Mouse (Mus musculus): ENCODE measurements at regions not wholly inside any gene's neighbourhood (a gene's known extent, or its start where the extent isn't known, plus 50 kb on each side); places are given as distances from the start of the nearest gene placed in this dataset.

- H3K9ac ChIP-seq (ENCODE audit: insufficient read depth, low read depth) = no peak overlapping the region
- in situ Hi-C loops (cut with MboI; ENCODE audit: low pct_ligation_motif_present, low pct_unique_long_range_greater_than_20kb, low sequenced_read_pairs) = no loop called here
Observed at GRCm38 (mm10) chr1:69453991-69454390, 233.1 kb downstream of the Ikzf2 start.

GRCm38 (mm10) chr1:69452910-69453309 is 234.1 kb downstream of the Ikzf2 start:
- DNase-seq (ENCODE audit: extremely low read depth) = no peak
- H3K9ac ChIP-seq (ENCODE audit: insufficient read depth, low read depth) = no peak overlapping the region
- no peaks in the 10 kb centered on the region for H3K36me3 ChIP-seq (replicated peaks in 1 of 2; ENCODE audit: control insufficient read depth in 1 of 2, insufficient read depth in 1 of 2, low read length in 1 of 2)
- H3K4me3 ChIP-seq (replicated peaks in 1 of 3; ENCODE audit: low read depth in 2 of 3, low read length in 2 of 3, poor library complexity in 1 of 3) = no peak overlapping the region
- dilution Hi-C loops (cut with MboI; ENCODE audit: extremely low pct_ligation_motif_present, extremely low pct_unique_long_range_greater_than_20kb, low sequenced_read_pairs) (no loop called here), in situ Hi-C loops (cut with MboI; ENCODE audit: low pct_ligation_motif_present, low pct_unique_long_range_greater_than_20kb, low sequenced_read_pairs) (no loop called here)
- no peak overlapping the region for H3K27ac ChIP-seq (ENCODE audit: insufficient read depth, low read depth)
- H3K4me2 ChIP-seq (ENCODE audit: insufficient read depth, low read depth, poor library complexity, severe bottlenecking) = no peak overlapping the region
- H3K27me3 ChIP-seq (replicated peaks) = no peaks in the 10 kb centered on the region
- H3K9me3 ChIP-seq (replicated peaks; ENCODE audit: low read length) = no peaks in the 10 kb centered on the region
- TF ChIP-seq POLR2A (IDR thresholded peaks at IDR 0.05; ENCODE audit: low read depth, low read length) (no peak), EP300 (IDR thresholded peaks at IDR 0.05; ENCODE audit: low read length) (no peak), JUND (conservative IDR thresholded peaks at IDR 0.05; ENCODE audit: low read depth, low read length) (no peak), ZNF384 (IDR thresholded peaks at IDR 0.05; ENCODE audit: low read depth, low read length) (no peak), POLR2AphosphoS2 (IDR thresholded peaks at IDR 0.05; ENCODE audit: low read depth, low read length) (no peak), RAD21 (IDR thresholded peaks at IDR 0.05; ENCODE audit: low read depth, low read length) (no peak), ETS1 (conservative IDR thresholded peaks at IDR 0.05; ENCODE audit: low read depth, low read length) (no peak), MYC (IDR thresholded peaks at IDR 0.05; ENCODE audit: low read depth, low read length) (no peak), ZKSCAN1 (IDR thresholded peaks at IDR 0.05; ENCODE audit: borderline replicate concordance, low read depth, low read length) (no peak), UBTF (IDR thresholded peaks at IDR 0.05; ENCODE audit: low read depth, low read length) (no peak), GABPA (IDR thresholded peaks at IDR 0.05; ENCODE audit: insufficient replicate concordance, low read depth, low read length) (no peak), SMC3 (IDR thresholded peaks at IDR 0.05; ENCODE audit: low read depth, low read length) (no peak), CHD2 (IDR thresholded peaks at IDR 0.05; ENCODE audit: low read length) (no peak), MAZ (IDR thresholded peaks at IDR 0.05; ENCODE audit: low read depth, low read length) (no peak), BHLHE40 (IDR thresholded peaks at IDR 0.05; ENCODE audit: low read depth, low read length) (no peak), CTCF (conservative IDR thresholded peaks at IDR 0.05 in 1 of 2, IDR thresholded peaks at IDR 0.05 in 1 of 2; ENCODE audit: low read depth in 2 of 2, low read length in 2 of 2) (no peak), MAFK (IDR thresholded peaks at IDR 0.05; ENCODE audit: insufficient replicate concordance, low read length) (no peak), RCOR1 (conservative IDR thresholded peaks at IDR 0.05; ENCODE audit: low read depth, low read length) (no peak), PAX5 (IDR thresholded peaks at IDR 0.05; ENCODE audit: low read length) (no peak)
- H3K79me2 ChIP-seq (replicated peaks; ENCODE audit: control insufficient read depth, extremely low read depth, insufficient read depth, poor library complexity, severe bottlenecking) = no peaks in the 10 kb centered on the region
- no peaks in the 10 kb centered on the region for H3K4me1 ChIP-seq (ENCODE audit: control insufficient read depth in 1 of 2, insufficient read depth in 2 of 2)

More at GRCm38 (mm10) chr1:69453991-69454390, 233.1 kb downstream of the Ikzf2 start:
- Histone ChIP-seq H3K27ac (ENCODE audit: insufficient read depth, low read depth) (no peak overlapping the region), H3K36me3 (replicated peaks in 1 of 2; ENCODE audit: control insufficient read depth in 1 of 2, insufficient read depth in 1 of 2, low read length in 1 of 2) (no peaks in the 10 kb centered on the region), H3K79me2 (replicated peaks; ENCODE audit: control insufficient read depth, extremely low read depth, insufficient read depth, poor library complexity, severe bottlenecking) (no peaks in the 10 kb centered on the region), H3K4me2 (ENCODE audit: insufficient read depth, low read depth, poor library complexity, severe bottlenecking) (no peak overlapping the region), H3K27me3 (replicated peaks) (no peaks in the 10 kb centered on the region), H3K4me3 (replicated peaks in 1 of 3; ENCODE audit: low read depth in 2 of 3, low read length in 2 of 3, poor library complexity in 1 of 3) (no peak overlapping the region), H3K4me1 (ENCODE audit: control insufficient read depth in 1 of 2, insufficient read depth in 2 of 2) (no peaks in the 10 kb centered on the region), H3K9me3 (replicated peaks; ENCODE audit: low read length) (no peaks in the 10 kb centered on the region)
- dilution Hi-C loops (cut with MboI; ENCODE audit: extremely low pct_ligation_motif_present, extremely low pct_unique_long_range_greater_than_20kb, low sequenced_read_pairs) = no loop called here
- TF ChIP-seq RAD21 (IDR thresholded peaks at IDR 0.05; ENCODE audit: low read depth, low read length) (no peak), ELF1 (IDR thresholded peaks at IDR 0.05; ENCODE audit: low read depth, low read length) (no peak), TCF12 (IDR thresholded peaks at IDR 0.05; ENCODE audit: low read depth, low read length) (no peak), KAT2A (IDR thresholded peaks at IDR 0.05; ENCODE audit: insufficient replicate concordance, low read length) (no peak), MXI1 (IDR thresholded peaks at IDR 0.05; ENCODE audit: low read depth, low read length) (no peak), ZNF384 (IDR thresholded peaks at IDR 0.05; ENCODE audit: low read depth, low read length) (no peak), IRF4 (IDR thresholded peaks at IDR 0.05; ENCODE audit: low read depth, low read length) (no peak), RCOR1 (conservative IDR thresholded peaks at IDR 0.05; ENCODE audit: low read depth, low read length) (no peak), CTCF (conservative IDR thresholded peaks at IDR 0.05 in 1 of 2, IDR thresholded peaks at IDR 0.05 in 1 of 2; ENCODE audit: low read depth in 2 of 2, low read length in 2 of 2) (no peak), POLR2AphosphoS2 (IDR thresholded peaks at IDR 0.05; ENCODE audit: low read depth, low read length) (no peak), NELFE (IDR thresholded peaks at IDR 0.05; ENCODE audit: low read depth, low read length) (no peak), BHLHE40 (IDR thresholded peaks at IDR 0.05; ENCODE audit: low read depth, low read length) (no peak), MAX (IDR thresholded peaks at IDR 0.05; ENCODE audit: low read length) (no peak), UBTF (IDR thresholded peaks at IDR 0.05; ENCODE audit: low read depth, low read length) (no peak), MAZ (IDR thresholded peaks at IDR 0.05; ENCODE audit: low read depth, low read length) (no peak), ETS1 (conservative IDR thresholded peaks at IDR 0.05; ENCODE audit: low read depth, low read length) (no peak), USF2 (conservative IDR thresholded peaks at IDR 0.05; ENCODE audit: low read depth, low read length) (no peak), POLR2A (IDR thresholded peaks at IDR 0.05; ENCODE audit: low read depth, low read length) (no peak), GABPA (IDR thresholded peaks at IDR 0.05; ENCODE audit: insufficient replicate concordance, low read depth, low read length) (no peak), MAFK (IDR thresholded peaks at IDR 0.05; ENCODE audit: insufficient replicate concordance, low read length) (no peak)
- no peak for DNase-seq (ENCODE audit: extremely low read depth)
